21 mouse cellular contexts compared by ENCODE assay signal in the genomic region with DNA sequence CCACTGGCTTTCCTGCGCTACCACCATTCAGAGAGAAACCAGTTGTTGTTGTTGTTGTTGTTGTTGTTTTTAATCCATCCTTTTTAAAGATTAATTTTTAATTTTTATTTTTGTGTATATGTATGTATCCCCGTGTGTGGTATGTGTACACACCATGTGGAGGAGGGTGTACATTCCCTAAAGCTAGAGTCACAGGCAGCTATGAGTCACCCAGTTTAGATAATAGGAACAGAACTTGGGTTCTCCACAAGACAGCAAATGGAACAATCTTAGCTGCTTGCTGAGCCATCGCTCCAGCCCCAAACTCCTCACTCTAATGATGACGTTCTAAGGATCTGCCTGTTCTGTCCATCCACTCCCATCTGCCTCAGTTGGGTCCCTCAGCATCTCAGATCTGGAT.
"Had no signal": no experiment of that assay in that cellular context is flagged by ENCODE, and none has a peak within 500 bp of the region (broad histone marks: within the 10 kb centered on the region; RNA-seq: fewer than 3 reads in every experiment).

No protein-coding gene starts in this region.

- H3K27ac ChIP-seq: kidney, embryonic 15.5 days; limb, embryonic 12.5 days; limb, embryonic 15.5 days; liver, embryonic 12.5 days; liver, embryonic 15.5 days; lung, embryonic 15.5 days; midbrain, embryonic 10.5 days; neural tube, embryonic 13.5 days; stomach, embryonic 15.5 days had no signal

- H3K4me3 ChIP-seq: kidney, embryonic 15.5 days; limb, embryonic 12.5 days; limb, embryonic 15.5 days; liver, embryonic 12.5 days; liver, embryonic 15.5 days; lung, embryonic 15.5 days; megakaryocyte, embryonic 14.5 days; midbrain, embryonic 10.5 days; neural tube, embryonic 13.5 days; stomach, embryonic 15.5 days had no signal

- H3K27me3 ChIP-seq: kidney, embryonic 15.5 days; limb, embryonic 12.5 days; limb, embryonic 15.5 days; liver, embryonic 12.5 days; liver, embryonic 15.5 days; lung, embryonic 15.5 days; megakaryocyte, embryonic 14.5 days; neural tube, embryonic 13.5 days; stomach, embryonic 15.5 days had no signal

- H3K9ac ChIP-seq: kidney, embryonic 15.5 days; limb, embryonic 12.5 days; limb, embryonic 15.5 days; liver, embryonic 12.5 days; liver, embryonic 15.5 days; lung, embryonic 15.5 days; neural tube, embryonic 13.5 days; stomach, embryonic 15.5 days had no signal

- H3K9me3 ChIP-seq: kidney, embryonic 15.5 days; limb, embryonic 12.5 days; limb, embryonic 15.5 days; liver, embryonic 12.5 days; liver, embryonic 15.5 days; lung, embryonic 15.5 days; megakaryocyte, embryonic 14.5 days; midbrain, embryonic 10.5 days; neural tube, embryonic 13.5 days; stomach, embryonic 15.5 days had no signal

- DNase-seq: kidney, postnatal 14 days; kidney, postnatal 4 days; left cerebral cortex, postnatal 4 days; lung, adult 18-20 months; lung, postnatal 10 days; lung, postnatal 36 days; midbrain, embryonic 14.5 days; retina, postnatal 1 day; right cerebral cortex, postnatal 25 days; spleen, adult 18-20 months; thymus, postnatal 25 days had no signal

- ATAC-seq: liver, embryonic 12.5 days had no signal

- H3K4me2 ChIP-seq: kidney, embryonic 15.5 days; limb, embryonic 12.5 days; limb, embryonic 15.5 days; liver, embryonic 12.5 days; liver, embryonic 15.5 days; lung, embryonic 15.5 days; neural tube, embryonic 13.5 days; stomach, embryonic 15.5 days had no signal

- H3K36me3 ChIP-seq: kidney, embryonic 15.5 days; limb, embryonic 12.5 days; limb, embryonic 15.5 days; liver, embryonic 12.5 days; liver, embryonic 15.5 days; lung, embryonic 15.5 days; midbrain, embryonic 10.5 days; neural tube, embryonic 13.5 days; stomach, embryonic 15.5 days had no signal

- H3K4me1 ChIP-seq: kidney, embryonic 15.5 days; limb, embryonic 12.5 days; limb, embryonic 15.5 days; liver, embryonic 12.5 days; liver, embryonic 15.5 days; lung, embryonic 15.5 days; neural tube, embryonic 13.5 days; stomach, embryonic 15.5 days had no signal
